Mouse (Mus musculus): ENCODE results near the gene 0610040J01Rik. TPM values are rescaled to one million over a fixed set of nuclear protein-coding genes. Genes with fewer than 3 reads are reported as not detected.

Gene 0610040J01Rik
- polyA plus RNA-seq, 1 experiment from 2014 or later, result 2.8 TPM

GRCm38 (mm10) chr5:63947526-63947925 lies 135.4 kb downstream of the 0610040J01Rik start:
- Histone ChIP-seq H3K9ac (no peak overlapping the region), H3K36me3 (ENCODE audit: poor library complexity, severe bottlenecking) (no peaks in the 10 kb centered on the region), H3K4me1 (peaks cover 6% of the 10 kb centered on the region; the same call in 1 of the 2 replicates), H3K27me3 (no peaks in the 10 kb centered on the region), H3K27ac (no peak overlapping the region), H3K9me3 (replicated peaks) (no peaks in the 10 kb centered on the region), H3K4me2 (no peak overlapping the region), H3K4me3 (no peak overlapping the region)
- WGBS, result 63% methylated on average over 8 of the region's 8 CpGs
- ATAC-seq, result no peak

GRCm38 (mm10) chr5:63949195-63949594 lies 137.0 kb downstream of the 0610040J01Rik start:
- WGBS, result 21% methylated on average over 3 of the region's 3 CpGs
- H3K4me1 ChIP-seq, result peaks cover 6% of the 10 kb centered on the region; the same call in 1 of the 2 replicates
- no peak for ATAC-seq
- H3K4me2 ChIP-seq, result no peak overlapping the region
- H3K4me3 ChIP-seq, result no peak overlapping the region
- no peaks in the 10 kb centered on the region for H3K27me3 ChIP-seq
- no peaks in the 10 kb centered on the region for H3K9me3 ChIP-seq (replicated peaks)
- no peak overlapping the region for H3K9ac ChIP-seq
- H3K36me3 ChIP-seq (ENCODE audit: poor library complexity, severe bottlenecking), result no peaks in the 10 kb centered on the region
- H3K27ac ChIP-seq, result no peak overlapping the region

Other genes starting within 250 kb of the 0610040J01Rik start
- gene Nwd2, start 163.3 kb upstream of the 0610040J01Rik start, polyA plus RNA-seq (2015; fragmentation: Nextera tagmentation; extraction: Ambion mirVana), result 2.0 and 2.4 TPM in 2 replicates
- gene Rell1, start 156.5 kb downstream of the 0610040J01Rik start, polyA plus RNA-seq (2015; fragmentation: Nextera tagmentation; extraction: Ambion mirVana), result 14.1 and 14.4 TPM in 2 replicates